Mouse (Mus musculus): ENCODE results near the gene Nudt4. TPM values are rescaled to one million over a fixed set of nuclear protein-coding genes. Genes with fewer than 3 reads are reported as not detected.

Nudt4 gene
- polyA plus RNA-seq (2014; fragmentation: Nextera tagmentation; extraction: Ambion mirVana) = 119 and 123 TPM in 2 replicates

DNA sequence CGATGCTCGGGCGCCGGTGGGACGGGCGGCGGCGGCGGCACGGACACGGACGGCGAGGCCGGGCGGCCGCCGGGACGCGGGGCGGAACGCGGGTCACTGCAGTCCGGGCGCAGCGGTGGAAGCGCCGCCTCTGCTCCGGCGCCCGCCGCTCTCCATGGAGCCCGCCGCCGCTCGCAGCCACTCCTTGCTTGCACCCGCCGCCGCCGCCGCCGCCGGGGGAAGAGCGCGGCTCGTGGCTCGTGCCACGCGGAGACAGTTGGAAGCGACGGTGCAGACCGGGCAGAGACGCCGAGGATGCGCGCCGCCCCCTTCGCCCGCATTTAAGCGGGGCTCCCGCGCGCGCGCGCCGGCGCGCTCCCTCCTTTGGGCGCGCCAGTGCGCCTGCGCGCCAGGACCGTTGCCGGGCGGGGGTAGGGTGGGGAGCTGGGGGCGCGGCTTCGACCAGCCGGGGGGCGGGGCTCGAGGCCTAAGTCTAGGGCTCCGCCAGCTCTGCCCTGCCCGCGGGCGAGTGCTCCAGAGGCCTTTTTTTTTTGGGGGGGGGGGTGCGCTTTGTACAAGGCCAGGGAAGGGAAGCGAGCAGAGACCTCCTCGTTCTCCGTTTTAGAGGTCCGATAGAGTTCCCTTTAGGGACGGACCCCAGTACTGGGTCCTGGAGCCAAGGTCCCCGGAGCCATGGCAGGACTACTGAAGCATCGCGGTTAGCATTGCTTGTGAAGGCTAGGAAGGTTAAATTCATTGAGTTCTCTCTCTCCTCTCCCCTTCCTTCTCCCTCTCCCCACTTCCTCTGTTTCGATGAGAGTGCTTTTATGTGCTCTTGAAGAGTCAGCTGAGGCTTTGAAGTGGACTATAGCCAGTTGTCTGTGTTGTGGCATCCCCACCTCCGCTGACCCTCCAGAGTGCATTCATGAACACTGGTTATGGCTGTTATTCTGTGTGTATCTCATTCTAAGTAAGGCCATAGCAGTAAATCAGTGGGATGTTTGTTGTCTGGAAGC is at the start of gene Nudt4:
Gene Nudt4, minus strand, starts transcription at position 296 of the 995 bp plus-strand sequence.
- DNase-seq (ENCODE audit: low spot score) = peak; percentile 95
- Histone ChIP-seq H3K4me2 (ENCODE audit: low read depth, low read length, severe bottlenecking) (peak within 1 kb of the TSS; percentile 68), H3K36me3 (ENCODE audit: control insufficient read depth, insufficient read depth, low read length) (no peaks in the 10 kb centered on the region), H3K4me1 (replicated peaks; ENCODE audit: control insufficient read depth, insufficient read depth, low read length) (peaks cover 8% of the 10 kb centered on the region; the same call in 1 of the 2 replicates), H3K9me3 (ENCODE audit: control insufficient read depth, low read length) (no peaks in the 10 kb centered on the region), H3K4me3 (ENCODE audit: low read depth, low read length) (peak within 1 kb of the TSS; percentile 89), H3K27me3 (ENCODE audit: control insufficient read depth, insufficient read depth, low read length) (no peaks in the 10 kb centered on the region), H3K9ac (ENCODE audit: low read length) (peak within 1 kb of the TSS; percentile 96), H3K27ac (ENCODE audit: low read depth, low read length) (peak within 1 kb of the TSS; percentile 80)
- peak; percentile 91 for ATAC-seq (replicated peaks; ENCODE audit: low FRiP score)
- whole genome bisulfite sequencing = 2% methylated on average over 61 of the region's 97 CpGs

DNA sequence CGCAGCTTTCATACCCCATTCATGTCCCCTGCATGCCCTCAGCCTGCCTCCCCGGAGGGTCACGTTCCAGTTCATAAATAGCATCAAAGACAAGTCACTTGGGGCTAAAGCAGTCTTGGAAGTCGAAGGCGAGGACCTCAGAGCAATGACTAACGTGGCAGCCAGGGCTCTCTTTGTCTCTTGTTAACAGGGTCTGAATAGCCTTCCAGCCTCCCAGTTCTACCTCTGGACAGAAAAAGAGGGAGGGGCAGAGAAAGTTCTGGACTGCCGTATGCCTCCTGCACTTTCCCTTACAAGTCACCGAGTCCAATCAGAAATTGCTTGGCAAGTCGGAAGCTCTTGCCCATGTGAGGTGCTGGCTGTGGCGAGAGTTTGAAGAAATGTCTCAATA is 47.4 kb upstream of the Nudt4 start:
- WGBS = 40% methylated on average over 10 of the region's 10 CpGs

DNA sequence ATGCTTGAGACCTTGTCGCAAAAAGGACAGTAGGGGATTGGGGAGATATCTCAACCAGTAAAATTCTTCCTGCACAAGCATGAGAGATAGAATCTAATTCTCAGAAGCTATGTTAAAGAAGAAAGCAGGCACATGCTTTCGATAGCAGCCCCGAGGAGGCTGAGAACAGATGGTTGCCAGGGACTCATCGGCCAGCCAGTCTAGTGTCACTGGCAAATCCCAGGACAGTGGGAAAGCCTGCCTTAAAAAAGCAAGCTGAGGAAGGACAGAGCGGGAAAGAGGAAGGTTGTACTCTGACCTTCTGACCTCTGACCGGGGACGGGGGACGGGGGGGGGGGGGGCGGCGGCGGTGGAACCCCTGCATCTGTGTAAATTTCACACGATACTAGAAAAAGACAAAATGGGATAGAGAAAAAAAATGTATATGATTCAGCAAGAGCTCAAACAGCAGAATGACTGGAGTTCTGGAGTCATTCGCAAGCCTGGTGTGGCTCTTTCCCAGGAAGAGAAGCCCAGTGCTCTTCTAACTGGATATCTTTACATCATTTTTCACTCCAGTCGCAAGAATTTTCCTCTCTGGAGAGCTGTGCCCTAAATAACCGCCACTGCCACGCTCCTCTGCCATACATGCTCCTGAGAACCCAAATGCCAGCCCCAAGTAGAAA is 46.9 kb upstream of the Nudt4 start:
- Histone ChIP-seq H3K27ac (ENCODE audit: low read depth, low read length) (no peak overlapping the region), H3K9ac (ENCODE audit: low read length) (no peak overlapping the region), H3K4me3 (ENCODE audit: low read depth, low read length) (no peak overlapping the region), H3K36me3 (ENCODE audit: control insufficient read depth, insufficient read depth, low read length) (no peaks in the 10 kb centered on the region), H3K27me3 (ENCODE audit: control insufficient read depth, insufficient read depth, low read length) (no peaks in the 10 kb centered on the region), H3K4me1 (replicated peaks; ENCODE audit: control insufficient read depth, insufficient read depth, low read length) (no peaks in the 10 kb centered on the region), H3K4me2 (ENCODE audit: low read depth, low read length, severe bottlenecking) (no peak overlapping the region), H3K9me3 (ENCODE audit: control insufficient read depth, low read length) (no peaks in the 10 kb centered on the region)
- ATAC-seq (replicated peaks; ENCODE audit: low FRiP score) = no peak
- WGBS = 73% methylated on average over 16 of the region's 16 CpGs
- DNase-seq (ENCODE audit: low spot score) = no peak

More for the DNA sequence above, 47.4 kb upstream of the Nudt4 start:
- no peak overlapping the region for H3K27ac ChIP-seq (ENCODE audit: low read depth, low read length)
- H3K9ac ChIP-seq (ENCODE audit: low read length) = no peak overlapping the region
- no peak overlapping the region for H3K4me2 ChIP-seq (ENCODE audit: low read depth, low read length, severe bottlenecking)
- DNase-seq (ENCODE audit: low spot score) (no peak), ATAC-seq (replicated peaks; ENCODE audit: low FRiP score) (no peak)
- no peaks in the 10 kb centered on the region for H3K9me3 ChIP-seq (ENCODE audit: control insufficient read depth, low read length)
- no peaks in the 10 kb centered on the region for H3K4me1 ChIP-seq (replicated peaks; ENCODE audit: control insufficient read depth, insufficient read depth, low read length)
- H3K4me3 ChIP-seq (ENCODE audit: low read depth, low read length) = no peak overlapping the region
- no peaks in the 10 kb centered on the region for H3K36me3 ChIP-seq (ENCODE audit: control insufficient read depth, insufficient read depth, low read length)
- no peaks in the 10 kb centered on the region for H3K27me3 ChIP-seq (ENCODE audit: control insufficient read depth, insufficient read depth, low read length)

DNA sequence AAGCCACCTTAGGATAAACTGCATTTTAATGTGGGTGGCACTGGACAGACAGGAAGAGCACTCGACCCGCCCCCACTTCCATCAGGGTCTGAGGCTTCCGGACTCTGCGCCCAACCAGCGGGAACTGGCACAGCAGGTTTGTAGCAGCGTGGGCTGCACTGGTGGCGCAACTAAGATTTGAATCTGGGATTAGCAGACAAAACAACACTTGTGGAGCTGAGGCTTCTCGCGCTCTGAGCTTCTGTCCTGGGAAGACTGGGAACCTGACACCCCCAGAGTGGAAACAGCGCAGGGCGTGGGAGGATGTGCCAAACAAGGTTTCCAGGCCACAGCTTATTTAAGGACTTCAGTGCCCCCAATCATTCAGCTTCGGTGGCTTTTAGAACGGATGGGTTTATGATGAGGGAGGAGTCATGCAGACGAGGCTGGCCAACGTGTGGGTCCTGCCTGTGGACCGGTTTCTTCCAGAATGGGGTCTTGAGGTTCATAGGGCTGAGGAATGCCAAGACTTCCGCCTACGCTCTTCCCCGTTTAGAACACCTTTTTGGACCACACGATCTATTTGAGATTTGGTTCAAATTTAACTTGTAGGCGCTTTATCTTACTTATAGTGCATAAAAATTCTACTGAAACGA is 41.1 kb upstream of the Nudt4 start:
- WGBS = 74% methylated on average over 22 of the region's 22 CpGs
- DNase-seq (ENCODE audit: low spot score) (no peak), ATAC-seq (replicated peaks; ENCODE audit: low FRiP score) (no peak)
- no peaks in the 10 kb centered on the region for H3K4me1 ChIP-seq (replicated peaks; ENCODE audit: control insufficient read depth, insufficient read depth, low read length)
- H3K9me3 ChIP-seq (ENCODE audit: control insufficient read depth, low read length) = no peaks in the 10 kb centered on the region
- no peak overlapping the region for H3K4me3 ChIP-seq (ENCODE audit: low read depth, low read length)
- H3K27ac ChIP-seq (ENCODE audit: low read depth, low read length) = no peak overlapping the region
- H3K9ac ChIP-seq (ENCODE audit: low read length) = no peak overlapping the region
- H3K36me3 ChIP-seq (ENCODE audit: control insufficient read depth, insufficient read depth, low read length) = no peaks in the 10 kb centered on the region
- H3K4me2 ChIP-seq (ENCODE audit: low read depth, low read length, severe bottlenecking) = no peak overlapping the region
- no peaks in the 10 kb centered on the region; the same call in 1 of the 2 replicates for H3K27me3 ChIP-seq (ENCODE audit: control insufficient read depth, insufficient read depth, low read length)

- WGBS = 35% methylated on average over 5 of the region's 5 CpGs
- Histone ChIP-seq H3K9ac (ENCODE audit: low read length) (no peak overlapping the region), H3K27ac (ENCODE audit: low read depth, low read length) (no peak overlapping the region), H3K4me1 (replicated peaks; ENCODE audit: control insufficient read depth, insufficient read depth, low read length) (peaks cover 5% of the 10 kb centered on the region; the same call in 1 of the 2 replicates), H3K27me3 (ENCODE audit: control insufficient read depth, insufficient read depth, low read length) (peaks cover 11% of the 10 kb centered on the region), H3K36me3 (ENCODE audit: control insufficient read depth, insufficient read depth, low read length) (no peaks in the 10 kb centered on the region), H3K4me3 (ENCODE audit: low read depth, low read length) (no peak overlapping the region), H3K9me3 (ENCODE audit: control insufficient read depth, low read length) (no peaks in the 10 kb centered on the region), H3K4me2 (ENCODE audit: low read depth, low read length, severe bottlenecking) (no peak overlapping the region)
- ATAC-seq (replicated peaks; ENCODE audit: low FRiP score) = no peak
- DNase-seq (ENCODE audit: low spot score) = no peak
Measured at GRCm38 (mm10) chr10:95600527-95600926, 36.6 kb upstream of the Nudt4 start.

GRCm38 (mm10) chr10:95599740-95600139 is 35.8 kb upstream of the Nudt4 start:
- Histone ChIP-seq H3K36me3 (ENCODE audit: control insufficient read depth, insufficient read depth, low read length) (no peaks in the 10 kb centered on the region), H3K4me1 (replicated peaks; ENCODE audit: control insufficient read depth, insufficient read depth, low read length) (peaks cover 5% of the 10 kb centered on the region; the same call in 1 of the 2 replicates), H3K9ac (ENCODE audit: low read length) (no peak overlapping the region), H3K4me2 (ENCODE audit: low read depth, low read length, severe bottlenecking) (no peak overlapping the region), H3K4me3 (ENCODE audit: low read depth, low read length) (no peak overlapping the region), H3K27me3 (ENCODE audit: control insufficient read depth, insufficient read depth, low read length) (peaks cover 11% of the 10 kb centered on the region), H3K9me3 (ENCODE audit: control insufficient read depth, low read length) (no peaks in the 10 kb centered on the region), H3K27ac (ENCODE audit: low read depth, low read length) (no peak overlapping the region)
- no peak for ATAC-seq (replicated peaks; ENCODE audit: low FRiP score)
- no peak for DNase-seq (ENCODE audit: low spot score)
- 92% methylated on average over 7 of the region's 7 CpGs for WGBS

DNA sequence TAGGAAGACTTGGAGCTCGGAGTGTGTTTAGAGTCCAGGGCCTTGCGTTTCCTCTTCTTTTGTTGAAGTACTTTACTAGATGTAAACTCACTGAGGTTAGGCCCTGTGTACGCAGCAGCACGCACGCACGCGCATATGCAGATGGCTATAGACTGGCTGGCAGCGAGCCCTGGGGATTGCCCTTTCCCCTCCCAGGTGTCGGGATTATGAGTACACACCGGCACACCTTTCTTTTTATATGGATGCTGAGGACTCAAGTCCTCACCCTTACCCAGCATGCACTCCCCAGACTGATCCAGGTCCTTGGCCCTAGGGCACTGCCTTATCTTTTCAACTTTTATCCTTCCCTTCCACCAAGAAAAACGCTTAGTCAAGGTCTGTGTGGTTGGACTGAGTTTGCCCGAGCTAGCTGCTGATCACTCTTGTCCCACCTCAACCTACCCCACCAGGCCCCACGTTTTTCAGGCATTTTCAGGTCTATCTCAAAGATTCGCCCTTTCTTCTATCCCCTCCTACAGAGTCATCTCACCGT is 34.2 kb upstream of the Nudt4 start:
- 59% methylated on average over 15 of the region's 15 CpGs for WGBS
- H3K27ac ChIP-seq (ENCODE audit: low read depth, low read length) = no peak overlapping the region

More for the DNA sequence above, 34.2 kb upstream of the Nudt4 start:
- no peak for DNase-seq (ENCODE audit: low spot score)
- Histone ChIP-seq H3K9ac (ENCODE audit: low read length) (no peak overlapping the region), H3K36me3 (ENCODE audit: control insufficient read depth, insufficient read depth, low read length) (no peaks in the 10 kb centered on the region), H3K27me3 (ENCODE audit: control insufficient read depth, insufficient read depth, low read length) (peaks cover 14% of the 10 kb centered on the region), H3K9me3 (ENCODE audit: control insufficient read depth, low read length) (no peaks in the 10 kb centered on the region), H3K4me2 (ENCODE audit: low read depth, low read length, severe bottlenecking) (no peak overlapping the region), H3K4me1 (replicated peaks; ENCODE audit: control insufficient read depth, insufficient read depth, low read length) (peaks cover 5% of the 10 kb centered on the region; the same call in 1 of the 2 replicates), H3K4me3 (ENCODE audit: low read depth, low read length) (no peak overlapping the region)
- no peak for ATAC-seq (replicated peaks; ENCODE audit: low FRiP score)

Data from forebrain, embryonic 11.5 days (tissue).